Mouse (Mus musculus): ENCODE data around the gene Slc9a9.

- TF ChIP-seq CTCF (IDR thresholded peaks at IDR 0.05; ENCODE audit: borderline replicate concordance, extremely low read depth, insufficient read depth, insufficient read length) (no peak), POLR2A (IDR thresholded peaks at IDR 0.05; ENCODE audit: borderline replicate concordance, extremely low read depth, insufficient read depth, insufficient read length, poor library complexity, severe bottlenecking) (no peak)
Observed at GRCm38 (mm10) chr9:94907020-94907610, 237.4 kb downstream of the Slc9a9 start.
